Mouse (Mus musculus): ENCODE measurements around the gene Foxe1.

DNA sequence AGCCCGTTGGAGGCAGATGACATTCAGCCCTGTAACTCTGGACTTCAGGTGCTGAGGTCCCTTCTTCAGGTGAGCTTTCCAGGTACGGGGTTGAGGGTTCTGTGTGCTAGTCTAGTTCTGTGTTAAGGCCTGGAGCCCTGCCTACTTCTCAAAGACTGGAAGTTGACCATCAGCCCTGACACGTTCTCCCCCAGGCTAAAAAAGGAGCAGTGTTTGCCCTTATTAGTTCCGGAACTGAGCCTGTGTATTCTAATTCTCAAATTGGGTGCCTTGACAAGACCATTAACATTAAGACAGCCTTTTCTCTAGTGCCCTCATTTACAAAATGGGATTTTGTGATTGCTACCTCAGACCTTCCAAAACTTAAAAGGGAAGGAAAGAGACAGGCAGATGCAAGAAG, 3.7 kb downstream of the Foxe1 start:
- TF ChIP-seq CTCF (IDR thresholded peaks at IDR 0.05; ENCODE audit: extremely low read depth, insufficient read depth, insufficient read length, insufficient replicate concordance) (no peak), POLR2A (IDR thresholded peaks at IDR 0.05; ENCODE audit: low read depth, low read length) (no peak)
